Mouse (Mus musculus) MEL (cell line): ENCODE data around the gene Mthfsl.
"Not testable (repeated sequence)": the region's sequence is repeated elsewhere in the genome, so short reads cannot be mapped to it uniquely, and the experiment has no call there.

Source experiments
- CHD1 ChIP-seq: IDR thresholded peaks from 2 replicates; pipeline ENCODE4 v1.6.1; 2012; ENCODE audit warnings: low read depth, mild to moderate bottlenecking, inconsistent platforms, low read length, improper control_type of control experiment
- CHD2 ChIP-seq: IDR thresholded peaks from 2 replicates; pipeline ENCODE4 v1.6.1; 2011; ENCODE audit warnings: low read length, improper control_type of control experiment
- CTCF ChIP-seq, 3 experiments: IDR thresholded peaks in 2 of 3; conservative IDR thresholded peaks in 1 of 3; 2 replicates each; pipeline ENCODE4 v1.5.1; 2011 to 2012; ENCODE audit warnings: low read length in 3 of 3, low read depth in 2 of 3, mild to moderate bottlenecking in 2 of 3, improper control_type of control experiment in 1 of 3, inconsistent platforms in 1 of 3, mixed read lengths in 1 of 3, moderate library complexity in 1 of 3; ENCODE audit not compliant: control insufficient read depth in 1 of 3, insufficient read depth in 1 of 3, poor library complexity in 1 of 3, severe bottlenecking in 1 of 3
- GATA1 ChIP-seq: IDR thresholded peaks from 2 replicates; pipeline ENCODE4 v1.6.1; 2011; ENCODE audit warnings: low read depth, low read length, improper control_type of control experiment
- MAFK ChIP-seq: IDR thresholded peaks from 2 replicates; pipeline ENCODE4 v1.6.1; 2011; ENCODE audit warnings: low read depth, mild to moderate bottlenecking, low read length, improper control_type of control experiment, borderline replicate concordance
- MAX ChIP-seq: IDR thresholded peaks from 2 replicates; pipeline ENCODE4 v1.6.1; 2011; ENCODE audit warnings: low read length, improper control_type of control experiment
- MAZ ChIP-seq: IDR thresholded peaks from 2 replicates; pipeline ENCODE4 v1.6.1; 2012; ENCODE audit warnings: low read depth, mild to moderate bottlenecking, inconsistent platforms, low read length, improper control_type of control experiment
- POLR2A ChIP-seq, 2 experiments: IDR thresholded peaks; 2 replicates each; pipeline ENCODE4 v1.6.1; 2011 to 2012; ENCODE audit warnings: low read length in 2 of 2, mild to moderate bottlenecking in 2 of 2, control low read depth in 1 of 2, improper control_type of control experiment in 1 of 2, low read depth in 1 of 2, moderate library complexity in 1 of 2; ENCODE audit not compliant: control insufficient read depth in 1 of 2, insufficient read depth in 1 of 2, poor library complexity in 1 of 2
- POLR2AphosphoS5 ChIP-seq: IDR thresholded peaks from 2 replicates; pipeline ENCODE4 v1.6.1; 2012; ENCODE audit warnings: low read depth, borderline replicate concordance, mild to moderate bottlenecking, inconsistent platforms, low read length, moderate library complexity, mixed read lengths

GRCm38 (mm10) chr9:88732334-88732733 lies 12.2 kb upstream of the Mthfsl start:
- TF ChIP-seq CTCF (IDR thresholded peaks at IDR 0.05 in 2 of 3, conservative IDR thresholded peaks at IDR 0.05 in 1 of 3; ENCODE audit: control insufficient read depth in 1 of 3, insufficient read depth in 1 of 3, low read depth in 2 of 3, low read length in 3 of 3, poor library complexity in 1 of 3, severe bottlenecking in 1 of 3); POLR2A (IDR thresholded peaks at IDR 0.05; ENCODE audit: control insufficient read depth in 1 of 2, insufficient read depth in 1 of 2, low read depth in 1 of 2, low read length in 2 of 2, poor library complexity in 1 of 2); POLR2AphosphoS5; CHD2; MAZ; MAX; GATA1; CHD1; MAFK: not testable (repeated sequence)
